ENCODE assay signal across 15 mouse cellular contexts in the genomic region with DNA sequence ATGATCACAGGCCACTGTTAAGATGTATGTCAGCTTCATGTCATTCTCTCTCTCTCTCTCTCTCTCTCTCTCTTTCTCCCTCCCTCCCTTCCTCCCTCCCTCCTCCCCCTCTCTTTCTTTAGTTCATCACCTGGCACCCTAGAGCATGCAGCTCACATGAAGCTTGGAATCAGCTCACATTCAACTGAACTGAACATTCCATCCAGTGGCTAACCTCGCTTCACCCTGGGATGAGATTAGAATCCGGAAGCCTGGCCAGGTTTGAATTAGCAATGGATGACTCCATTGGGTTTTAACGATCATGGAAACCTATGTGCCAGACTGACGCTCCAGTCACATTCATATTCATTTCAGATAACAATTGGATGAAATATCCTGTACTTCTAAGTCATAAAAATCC.
"Had no signal": no experiment of that assay in that cellular context is flagged by ENCODE, and none has a peak within 500 bp of the region (broad histone marks: within the 10 kb centered on the region; RNA-seq: fewer than 3 reads in every experiment).

No protein-coding gene starts in this region.

- H3K36me3 ChIP-seq: lung, embryonic 15.5 days; midbrain, embryonic 13.5 days; midbrain, embryonic 15.5 days; neural tube, embryonic 12.5 days; stomach, embryonic 15.5 days had no signal

- H3K27me3 ChIP-seq: lung, embryonic 15.5 days; midbrain, embryonic 13.5 days; midbrain, embryonic 15.5 days; neural tube, embryonic 12.5 days; stomach, embryonic 15.5 days had no signal

- DNase-seq: lung, adult 2 months; lung, postnatal 14 days; lung, postnatal 36 days; right cerebral cortex, postnatal 14 days; thymus, adult 2 months; thymus, postnatal 25 days; thymus, postnatal 4 days had no signal

- H3K4me3 ChIP-seq: lung, embryonic 15.5 days; megakaryocyte, embryonic 14.5 days; midbrain, embryonic 13.5 days; midbrain, embryonic 15.5 days; neural tube, embryonic 12.5 days; stomach, embryonic 15.5 days had no signal

- H3K4me1 ChIP-seq: midbrain, embryonic 13.5 days; midbrain, embryonic 15.5 days; neural tube, embryonic 12.5 days had no signal

- H3K9ac ChIP-seq: lung, embryonic 15.5 days; midbrain, embryonic 13.5 days; midbrain, embryonic 15.5 days; neural tube, embryonic 12.5 days; stomach, embryonic 15.5 days had no signal

- H3K27ac ChIP-seq: lung, embryonic 15.5 days; macrophage; midbrain, embryonic 13.5 days; midbrain, embryonic 15.5 days; neural tube, embryonic 12.5 days; stomach, embryonic 15.5 days; stomach, postnatal 0 days had no signal

- H3K9me3 ChIP-seq: lung, embryonic 15.5 days; megakaryocyte, embryonic 14.5 days; midbrain, embryonic 13.5 days; midbrain, embryonic 15.5 days; neural tube, embryonic 12.5 days; stomach, embryonic 15.5 days had no signal
